Mouse (Mus musculus): Measurements from ENCODE around the gene Fbxo31.

- TF ChIP-seq POLR2A (IDR thresholded peaks at IDR 0.05; ENCODE audit: borderline replicate concordance, extremely low read depth, insufficient read depth, insufficient read length, poor library complexity, severe bottlenecking) (no peak), CTCF (IDR thresholded peaks at IDR 0.05; ENCODE audit: borderline replicate concordance, extremely low read depth, insufficient read depth, insufficient read length) (no peak)
These were observed 49.8 kb downstream of the Fbxo31 start for GRCm38 (mm10) chr8:121528790-121529189.

Data from brain, embryonic 14.5 days (tissue).